Mouse (Mus musculus) limb, embryonic 10.5 days (tissue): ENCODE data around the gene Tpsab1. TPM values are rescaled to one million over a fixed set of nuclear protein-coding genes. Genes with fewer than 3 reads are reported as not detected.

ENCODE experiments used
- DNase-seq: peaks from one replicate; pipeline ENCODE4 v3.0.0-alpha.2; 2017; ENCODE audit warnings: low spot score
- H3K27ac ChIP-seq: fragments of 300-500 bp; sonication (generic); 2 replicates; pipeline ENCODE4 v1.5.1; 2016; ENCODE audit warnings: mild to moderate bottlenecking
- H3K27me3 ChIP-seq: fragments of 300-500 bp; sonication (generic); 2 replicates; pipeline ENCODE4 v1.6.1; 2016; ENCODE audit warnings: low read depth, mild to moderate bottlenecking; ENCODE audit not compliant: poor library complexity, severe bottlenecking
- H3K36me3 ChIP-seq: fragments of 300-500 bp; sonication (generic); 2 replicates; pipeline ENCODE4 v1.6.1; 2016; ENCODE audit warnings: mild to moderate bottlenecking, moderate library complexity
- H3K4me1 ChIP-seq: fragments of 300-500 bp; sonication (generic); 2 replicates; pipeline ENCODE4 v1.6.1; 2016
- H3K4me3 ChIP-seq: fragments of 300-500 bp; sonication (generic); 2 replicates; pipeline ENCODE4 v1.5.1; 2016; ENCODE audit warnings: mild to moderate bottlenecking, moderate library complexity
- H3K9me3 ChIP-seq: fragments of 300-500 bp; sonication (generic); replicated peaks from 2 replicates; pipeline ENCODE4 v1.6.1; 2016; ENCODE audit warnings: mild to moderate bottlenecking
- WGBS: fragments of 180-500 bp; shearing (Covaris S2); methylation state at CpG from one replicate; pipeline ENCODE4 v1.1.7; 2016; 5-methylcytosine and 5-hydroxymethylcytosine counted together
- polyA plus RNA-seq: library from polyadenylated mRNA; unstranded; fragments of >200 nt; fragmentation: Nextera tagmentation; extraction: Ambion mirVana; gene quantifications from 2 replicates; pipeline ENCODE4 v1.2.1, GENCODE M21; 2016

The Tpsab1 gene
- polyA plus RNA-seq: not detected in 2 replicates

GRCm38 (mm10) chr17:25345462-25345861, at the start of gene Tpsab1:
Gene Tpsab1, minus strand, starts transcription at chr17:25345562.
- no peaks in the 10 kb centered on the region for H3K27me3 ChIP-seq
- no peaks in the 10 kb centered on the region for H3K36me3 ChIP-seq
- 91% methylated on average over 4 of the region's 4 CpGs for WGBS
- no peak for DNase-seq
- no peaks in the 10 kb centered on the region for H3K4me1 ChIP-seq
- H3K9me3 ChIP-seq: no peaks in the 10 kb centered on the region
- H3K27ac ChIP-seq: no peak within 1 kb of the TSS
- no peak within 1 kb of the TSS for H3K4me3 ChIP-seq

GRCm38 (mm10) chr17:25394526-25394925, 49.2 kb upstream of the Tpsab1 start:
- H3K36me3 ChIP-seq: peaks cover 21% of the 10 kb centered on the region; the same call in 1 of the 2 replicates
- H3K4me1 ChIP-seq: peaks cover 27% of the 10 kb centered on the region
- no peaks in the 10 kb centered on the region for H3K9me3 ChIP-seq
- H3K4me3 ChIP-seq: no peak overlapping the region
- H3K27me3 ChIP-seq: no peaks in the 10 kb centered on the region; the same call in 1 of the 2 replicates
- no peak overlapping the region for H3K27ac ChIP-seq
- WGBS: 90% methylated on average over 4 of the region's 4 CpGs
- DNase-seq: no peak

- Histone ChIP-seq H3K36me3 (peaks cover 17% of the 10 kb centered on the region; the same call in 1 of the 2 replicates), H3K27me3 (peaks cover 4% of the 10 kb centered on the region; the same call in 1 of the 2 replicates), H3K9me3 (no peaks in the 10 kb centered on the region), H3K4me3 (no peak overlapping the region), H3K4me1 (peaks cover 9% of the 10 kb centered on the region; the same call in 1 of the 2 replicates), H3K27ac (no peak overlapping the region)
- 45% methylated on average over 9 of the region's 9 CpGs for WGBS
- no peak for DNase-seq
Observed at GRCm38 (mm10) chr17:25374011-25374410, 28.6 kb upstream of the Tpsab1 start.

GRCm38 (mm10) chr17:25372491-25372890, 27.1 kb upstream of the Tpsab1 start:
- Histone ChIP-seq H3K27me3 (peaks cover 4% of the 10 kb centered on the region; the same call in 1 of the 2 replicates), H3K27ac (no peak overlapping the region), H3K9me3 (no peaks in the 10 kb centered on the region), H3K4me3 (no peak overlapping the region), H3K4me1 (0 out of 2 replicates have a peak, but pooled peaks cover 4% of the 10 kb centered on the region), H3K36me3 (peaks cover 17% of the 10 kb centered on the region; the same call in 1 of the 2 replicates)
- no peak for DNase-seq
- WGBS: 82% methylated on average over 8 of the region's 8 CpGs

GRCm38 (mm10) chr17:25368973-25369372, 23.6 kb upstream of the Tpsab1 start, which contains the start of gene Tpsg1:
Gene Tpsg1, plus strand, starts transcription at chr17:25369273.
- no peaks in the 10 kb centered on the region for H3K27me3 ChIP-seq
- H3K4me1 ChIP-seq: 0 out of 2 replicates have a peak, but pooled peaks cover 3% of the 10 kb centered on the region
- no peak within 1 kb of the TSS for H3K4me3 ChIP-seq
- no peak within 1 kb of the TSS for H3K27ac ChIP-seq
- no peaks in the 10 kb centered on the region for H3K36me3 ChIP-seq
- DNase-seq: no peak
- H3K9me3 ChIP-seq: no peaks in the 10 kb centered on the region
- WGBS: 84% methylated on average over 3 of the region's 3 CpGs

- Histone ChIP-seq H3K27me3 (no peaks in the 10 kb centered on the region), H3K4me3 (no peak within 1 kb of the TSS), H3K27ac (no peak within 1 kb of the TSS), H3K9me3 (no peaks in the 10 kb centered on the region), H3K36me3 (no peaks in the 10 kb centered on the region), H3K4me1 (no peaks in the 10 kb centered on the region)
- 70% methylated on average over 2 of the region's 2 CpGs for WGBS
- no peak for DNase-seq
Observed at GRCm38 (mm10) chr17:25366005-25366404, 20.6 kb upstream of the Tpsab1 start, which contains the start of gene Tpsb2. Gene Tpsb2, plus strand, starts transcription at chr17:25366305.

GRCm38 (mm10) chr17:25363726-25364125, 18.4 kb upstream of the Tpsab1 start:
- no peaks in the 10 kb centered on the region for H3K9me3 ChIP-seq

GRCm38 (mm10) chr17:25361291-25361690, 15.9 kb upstream of the Tpsab1 start:
- 77% methylated on average over 2 of the region's 2 CpGs for WGBS
- no peaks in the 10 kb centered on the region for H3K27me3 ChIP-seq
- no peaks in the 10 kb centered on the region for H3K36me3 ChIP-seq
- no peaks in the 10 kb centered on the region for H3K4me1 ChIP-seq
- DNase-seq: no peak
- no peaks in the 10 kb centered on the region for H3K9me3 ChIP-seq
- H3K27ac ChIP-seq: no peak overlapping the region
- H3K4me3 ChIP-seq: no peak overlapping the region

More at GRCm38 (mm10) chr17:25363726-25364125, 18.4 kb upstream of the Tpsab1 start:
- H3K36me3 ChIP-seq: no peaks in the 10 kb centered on the region
- H3K27me3 ChIP-seq: no peaks in the 10 kb centered on the region
- WGBS: 9% methylated on average over 1 of the region's 1 CpGs
- peak; percentile 63 for DNase-seq
- no peaks in the 10 kb centered on the region for H3K4me1 ChIP-seq
- no peak overlapping the region for H3K4me3 ChIP-seq
- H3K27ac ChIP-seq: no peak overlapping the region

- no peak overlapping the region for H3K4me3 ChIP-seq
- H3K9me3 ChIP-seq: no peaks in the 10 kb centered on the region
- H3K27me3 ChIP-seq: no peaks in the 10 kb centered on the region
- H3K36me3 ChIP-seq: no peaks in the 10 kb centered on the region
- WGBS: 64% methylated on average over 3 of the region's 3 CpGs
- H3K4me1 ChIP-seq: peaks cover 4% of the 10 kb centered on the region; the same call in 1 of the 2 replicates
- no peak for DNase-seq
- H3K27ac ChIP-seq: no peak overlapping the region
Observed at GRCm38 (mm10) chr17:25341490-25341889, 3.9 kb downstream of the Tpsab1 start.

- no peaks in the 10 kb centered on the region for H3K27me3 ChIP-seq
- no peaks in the 10 kb centered on the region for H3K36me3 ChIP-seq
- no peak overlapping the region for H3K4me3 ChIP-seq
- 92% methylated on average over 6 of the region's 6 CpGs for WGBS
- no peaks in the 10 kb centered on the region for H3K9me3 ChIP-seq
- no peak for DNase-seq
- no peak overlapping the region for H3K27ac ChIP-seq
- peaks cover 4% of the 10 kb centered on the region; the same call in 1 of the 2 replicates for H3K4me1 ChIP-seq
Observed at GRCm38 (mm10) chr17:25340003-25340402, 5.4 kb downstream of the Tpsab1 start.

GRCm38 (mm10) chr17:25338218-25338617, 7.1 kb downstream of the Tpsab1 start:
- Histone ChIP-seq H3K9me3 (no peaks in the 10 kb centered on the region), H3K4me3 (no peak overlapping the region), H3K4me1 (peaks cover 4% of the 10 kb centered on the region; the same call in 1 of the 2 replicates), H3K27me3 (peaks cover 6% of the 10 kb centered on the region; the same call in 1 of the 2 replicates), H3K36me3 (no peaks in the 10 kb centered on the region), H3K27ac (no peak overlapping the region)
- WGBS: 82% methylated on average over 4 of the region's 4 CpGs
- DNase-seq: no peak

GRCm38 (mm10) chr17:25333943-25334342, 11.4 kb downstream of the Tpsab1 start:
- Histone ChIP-seq H3K27me3 (peaks cover 9% of the 10 kb centered on the region; the same call in 1 of the 2 replicates), H3K9me3 (no peaks in the 10 kb centered on the region), H3K4me1 (peaks cover 4% of the 10 kb centered on the region; the same call in 1 of the 2 replicates), H3K36me3 (no peaks in the 10 kb centered on the region), H3K27ac (no peak overlapping the region), H3K4me3 (no peak overlapping the region)
- DNase-seq: peak; percentile 86
- WGBS: 4% methylated on average over 8 of the region's 8 CpGs

- H3K9me3 ChIP-seq: no peaks in the 10 kb centered on the region
- WGBS: 76% methylated on average over 9 of the region's 9 CpGs
Observed at GRCm38 (mm10) chr17:25332321-25332720, 13.0 kb downstream of the Tpsab1 start.

More at GRCm38 (mm10) chr17:25332321-25332720, 13.0 kb downstream of the Tpsab1 start:
- H3K36me3 ChIP-seq: no peaks in the 10 kb centered on the region
- no peak overlapping the region for H3K27ac ChIP-seq
- no peak for DNase-seq
- peaks cover 9% of the 10 kb centered on the region; the same call in 1 of the 2 replicates for H3K27me3 ChIP-seq
- no peaks in the 10 kb centered on the region for H3K4me1 ChIP-seq
- H3K4me3 ChIP-seq: no peak overlapping the region
